Mouse (Mus musculus): Measurements from ENCODE around the gene Gm10382. TPM values are rescaled to one million over a fixed set of nuclear protein-coding genes. Genes with fewer than 3 reads are reported as not detected.
"Not testable (repeated sequence)": the region's sequence is repeated elsewhere in the genome, so short reads cannot be mapped to it uniquely, and the experiment has no call there.

Gene Gm10382
- polyA plus RNA-seq, 1 experiment from 2014 or later: 0.35 TPM

DNA sequence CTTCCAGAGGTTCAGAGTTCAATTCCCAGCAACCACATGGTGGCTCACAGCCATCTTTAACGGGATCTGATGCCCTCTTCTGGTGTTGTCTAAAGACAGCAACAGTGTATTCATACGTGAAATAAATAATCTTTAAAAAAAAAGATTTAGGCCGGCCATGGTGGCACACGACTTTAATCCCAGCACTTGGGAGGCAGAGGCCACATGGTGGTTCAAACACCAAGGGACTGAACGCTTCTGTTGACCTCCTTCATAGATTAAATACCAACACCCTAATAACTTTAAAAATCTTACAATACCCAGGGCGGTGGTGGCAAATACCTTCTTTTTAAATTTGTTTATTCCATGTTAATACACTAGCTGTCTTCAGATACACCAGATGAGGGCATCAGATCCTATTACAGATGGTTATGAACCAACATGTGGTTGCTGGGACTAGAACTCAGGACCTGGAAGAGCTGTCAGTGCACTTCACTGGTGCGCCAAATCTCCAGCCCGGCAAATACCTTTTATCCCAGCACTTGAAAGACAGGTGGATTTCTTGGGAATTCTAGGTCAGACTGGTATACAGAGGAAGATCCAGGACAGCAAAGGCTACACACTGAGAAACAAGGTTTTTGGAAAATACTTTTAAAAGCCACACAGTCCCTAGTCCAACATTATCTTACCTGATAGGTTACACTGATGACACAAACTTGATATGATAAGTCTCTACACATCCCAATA, 3.7 kb upstream of the Gm10382 start:
- Histone ChIP-seq H3K4me2 (no peak overlapping the region; the same call in 1 of the 2 replicates), H3K4me3 (replicated peaks) (no peak overlapping the region), H3K27ac (replicated peaks) (no peak overlapping the region), H3K9me3 (replicated peaks) (no peaks in the 10 kb centered on the region), H3K4me1 (replicated peaks) (peaks cover 29% of the 10 kb centered on the region), H3K27me3 (no peaks in the 10 kb centered on the region), H3K9ac (no peak overlapping the region), H3K36me3 (replicated peaks) (peaks cover 37% of the 10 kb centered on the region)
- WGBS (ENCODE audit: insufficient replicate concordance): 68% methylated on average over 8 of the region's 8 CpGs
- ATAC-seq (ENCODE audit: insufficient read depth): no peak

DNA sequence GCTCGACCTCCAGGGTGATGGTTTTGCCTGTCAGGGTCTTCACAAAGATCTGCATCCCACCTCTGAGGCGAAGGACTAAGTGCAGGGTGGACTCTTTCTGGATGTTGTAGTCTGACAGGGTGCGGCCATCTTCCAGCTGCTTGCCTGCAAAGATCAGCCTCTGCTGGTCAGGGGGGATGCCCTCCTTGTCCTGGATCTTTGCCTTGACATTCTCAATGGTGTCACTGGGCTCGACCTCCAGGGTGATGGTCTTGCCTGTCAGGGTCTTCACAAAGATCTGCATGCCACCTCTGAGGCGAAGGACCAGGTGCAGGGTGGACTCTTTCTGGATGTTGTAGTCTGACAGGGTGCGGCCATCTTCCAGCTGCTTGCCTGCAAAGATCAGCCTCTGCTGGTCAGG, 1.8 kb upstream of the Gm10382 start:
- not testable (repeated sequence) for ATAC-seq (ENCODE audit: insufficient read depth); H3K9ac ChIP-seq; H3K4me3 ChIP-seq (replicated peaks); H3K27ac ChIP-seq (replicated peaks); H3K9me3 ChIP-seq (replicated peaks); H3K27me3 ChIP-seq; H3K4me2 ChIP-seq
- peaks cover 48% of the 10 kb centered on the region for H3K4me1 ChIP-seq (replicated peaks)
- H3K36me3 ChIP-seq (replicated peaks): peaks cover 37% of the 10 kb centered on the region
- WGBS (ENCODE audit: insufficient replicate concordance): 83% methylated on average over 5 of the region's 6 CpGs

DNA sequence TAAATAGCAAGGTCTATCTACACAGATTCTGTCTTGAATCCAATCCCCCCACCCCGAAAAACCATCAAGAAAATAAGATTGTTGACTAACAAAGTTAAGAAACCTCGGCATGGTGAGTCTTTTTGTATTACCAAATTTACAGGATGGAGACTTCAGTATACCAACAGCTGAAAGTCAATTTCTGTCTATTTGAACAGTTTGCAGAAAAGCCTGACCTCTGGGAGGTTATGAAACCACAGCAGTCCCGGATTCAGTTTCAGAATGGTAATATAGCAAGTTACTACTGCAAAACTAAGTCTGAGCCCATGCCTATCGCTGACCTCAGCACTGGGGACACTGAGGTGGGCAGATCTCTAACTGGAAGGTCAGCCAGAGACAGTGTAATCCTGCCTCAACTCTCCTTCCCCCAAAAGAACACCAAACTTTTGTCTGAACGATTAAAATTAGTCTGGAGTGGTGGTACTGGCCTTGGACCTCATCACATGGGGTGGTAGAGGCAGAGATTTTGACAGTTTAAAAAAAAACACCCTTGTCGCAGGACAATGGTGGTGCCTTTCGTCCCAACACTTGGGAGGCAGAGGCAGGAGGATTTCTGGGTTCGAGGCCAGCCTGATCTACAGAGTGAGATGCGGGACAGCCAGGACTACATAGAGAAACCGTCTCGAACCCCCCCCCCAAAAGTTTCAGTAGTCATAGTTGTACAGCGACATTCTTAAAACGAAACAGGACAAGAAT, 597 bp upstream of the Gm10382 start:
- Histone ChIP-seq H3K9me3 (replicated peaks) (no peaks in the 10 kb centered on the region), H3K9ac (peak overlapping the region; percentile 99), H3K4me1 (replicated peaks) (peaks cover 52% of the 10 kb centered on the region), H3K36me3 (replicated peaks) (peaks cover 36% of the 10 kb centered on the region), H3K4me2 (peak overlapping the region; percentile 72), H3K27me3 (no peaks in the 10 kb centered on the region), H3K4me3 (replicated peaks) (peak overlapping the region; percentile 97), H3K27ac (replicated peaks) (peak overlapping the region; percentile 97)
- no peak for ATAC-seq (ENCODE audit: insufficient read depth)
- 15% methylated on average over 13 of the region's 13 CpGs for WGBS (ENCODE audit: insufficient replicate concordance)

DNA sequence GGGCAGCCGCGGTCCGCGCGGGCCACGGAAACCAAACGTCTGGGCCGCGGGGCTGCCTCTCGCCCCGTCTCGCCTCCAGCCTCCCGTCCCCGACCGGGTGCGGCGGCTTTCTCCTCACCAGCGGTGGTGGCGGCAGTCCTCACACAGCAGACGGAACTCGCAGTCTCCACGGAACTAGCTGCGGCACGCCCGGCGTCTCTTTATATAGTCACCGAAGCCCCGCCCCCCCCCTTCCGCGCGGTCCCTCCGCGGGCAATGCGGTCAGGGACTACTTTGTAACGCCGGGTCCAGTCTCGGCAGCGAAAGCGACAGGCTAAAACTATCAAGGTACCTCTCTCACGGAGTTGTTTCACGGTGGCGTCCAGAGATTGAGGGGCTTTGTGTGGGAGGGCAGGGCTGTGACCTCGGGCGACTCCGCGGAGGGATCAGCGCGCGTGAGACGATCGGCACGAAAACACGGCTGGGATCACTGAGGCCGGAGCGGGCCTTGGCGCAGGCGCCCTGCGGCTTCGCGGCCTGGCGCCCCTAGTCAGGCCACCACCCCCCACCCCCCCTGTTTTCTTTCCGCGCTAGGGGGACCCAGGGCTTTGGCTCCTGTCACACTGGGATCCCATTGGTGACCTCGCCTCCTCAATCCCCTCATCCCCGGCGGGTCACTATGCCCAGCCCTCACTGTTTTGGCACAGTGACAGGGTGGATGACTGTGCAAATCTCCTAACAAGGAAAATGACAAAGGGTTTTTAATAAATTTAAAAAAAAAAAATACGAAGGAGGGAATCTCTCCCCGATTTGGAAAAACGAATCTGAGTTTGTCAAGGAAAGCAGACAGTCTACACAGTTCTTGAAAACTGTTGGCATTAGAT, 688 bp downstream of the Gm10382 start, which contains the start of gene Ubc:
Gene Ubc, minus strand, starts transcription at position 624 of the 863 bp plus-strand sequence.
- Histone ChIP-seq H3K27me3 (no peaks in the 10 kb centered on the region), H3K4me2 (peak within 1 kb of the TSS; percentile 72), H3K4me3 (replicated peaks) (peak within 1 kb of the TSS; percentile 97), H3K27ac (replicated peaks) (peak within 1 kb of the TSS; percentile 97), H3K36me3 (replicated peaks) (peaks cover 24% of the 10 kb centered on the region), H3K9me3 (replicated peaks) (no peaks in the 10 kb centered on the region), H3K4me1 (replicated peaks) (peaks cover 57% of the 10 kb centered on the region), H3K9ac (peak within 1 kb of the TSS; percentile 99)
- ATAC-seq (ENCODE audit: insufficient read depth): peak; percentile 61
- WGBS (ENCODE audit: insufficient replicate concordance): under 1% methylated on average over 69 of the region's 69 CpGs

- Histone ChIP-seq H3K27me3 (no peaks in the 10 kb centered on the region), H3K4me2 (no peak overlapping the region), H3K4me1 (replicated peaks) (peaks cover 55% of the 10 kb centered on the region), H3K9me3 (replicated peaks) (no peaks in the 10 kb centered on the region), H3K4me3 (replicated peaks) (no peak overlapping the region), H3K36me3 (replicated peaks) (peaks cover 12% of the 10 kb centered on the region), H3K9ac (no peak overlapping the region), H3K27ac (replicated peaks) (peak overlapping the region; percentile 97)
- 85% methylated on average over 3 of the region's 3 CpGs for WGBS (ENCODE audit: insufficient replicate concordance)
- ATAC-seq (ENCODE audit: insufficient read depth): no peak
These were observed 1.9 kb downstream of the Gm10382 start for GRCm38 (mm10) chr5:125390906-125391477.

GRCm38 (mm10) chr5:125391609-125392008, 2.5 kb downstream of the Gm10382 start:
- H3K4me2 ChIP-seq: no peak overlapping the region
- no peaks in the 10 kb centered on the region for H3K9me3 ChIP-seq (replicated peaks)
- peaks cover 55% of the 10 kb centered on the region for H3K4me1 ChIP-seq (replicated peaks)
- no peak overlapping the region for H3K9ac ChIP-seq
- peak overlapping the region; percentile 97 for H3K27ac ChIP-seq (replicated peaks)
- peaks cover 5% of the 10 kb centered on the region; the same call in 1 of the 2 replicates for H3K27me3 ChIP-seq
- 60% methylated on average over 5 of the region's 5 CpGs for WGBS (ENCODE audit: insufficient replicate concordance)
- no peak for ATAC-seq (ENCODE audit: insufficient read depth)
- peaks cover 11% of the 10 kb centered on the region for H3K36me3 ChIP-seq (replicated peaks)
- H3K4me3 ChIP-seq (replicated peaks): no peak overlapping the region

DNA sequence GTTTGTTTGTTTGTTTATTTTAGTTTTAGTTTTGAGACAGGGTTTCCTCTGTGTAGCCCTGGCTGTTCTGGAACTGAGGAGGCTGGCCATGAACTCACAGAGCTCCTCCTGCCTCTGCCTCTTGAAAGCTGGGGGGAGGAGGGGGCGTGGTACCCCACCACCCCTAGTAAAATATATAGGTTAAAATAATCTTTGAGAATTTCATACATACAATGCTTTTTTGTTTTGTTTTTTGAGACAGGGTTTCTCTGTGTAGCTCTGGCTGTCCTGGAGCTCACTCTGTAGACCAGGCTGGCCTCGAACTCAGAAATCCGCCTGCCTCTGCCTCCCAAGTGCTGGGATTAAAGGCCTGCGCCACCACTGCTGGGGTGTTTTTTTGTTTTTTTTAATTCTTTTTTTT, 3.1 kb downstream of the Gm10382 start:
- H3K4me3 ChIP-seq (replicated peaks); H3K9ac ChIP-seq; ATAC-seq (ENCODE audit: insufficient read depth); H3K36me3 ChIP-seq (replicated peaks); H3K9me3 ChIP-seq (replicated peaks): not testable (repeated sequence)
- Histone ChIP-seq H3K27ac (replicated peaks) (peak overlapping the region; percentile 97), H3K4me1 (replicated peaks) (peaks cover 55% of the 10 kb centered on the region), H3K4me2 (0 out of 2 replicates have a peak overlapping the region, but pooled peaks have one; percentile 75), H3K27me3 (peaks cover 11% of the 10 kb centered on the region)
- WGBS (ENCODE audit: insufficient replicate concordance): 80% methylated on average over 4 of the region's 4 CpGs

DNA sequence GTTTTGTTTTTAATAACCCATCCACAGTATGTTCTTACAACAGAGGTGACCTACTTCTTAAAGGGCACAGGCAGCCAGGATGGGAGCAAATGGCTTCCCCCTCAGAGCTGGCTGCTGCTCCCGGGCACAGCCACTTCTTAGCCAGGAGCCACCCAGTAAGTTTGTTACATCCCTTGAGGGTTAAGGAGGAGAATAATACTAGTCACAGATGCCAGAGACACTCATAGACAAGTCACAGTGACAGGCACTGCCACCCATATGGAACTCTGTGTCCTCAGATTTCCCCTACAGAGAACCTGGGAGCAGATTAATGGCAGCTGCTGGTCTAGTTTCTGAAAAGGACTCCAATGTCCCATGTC, 3.5 kb downstream of the Gm10382 start:
- Histone ChIP-seq H3K4me3 (replicated peaks) (peak overlapping the region; percentile 63), H3K27ac (replicated peaks) (peak overlapping the region; percentile 97), H3K9me3 (replicated peaks) (no peaks in the 10 kb centered on the region), H3K4me2 (peak overlapping the region; percentile 75), H3K36me3 (replicated peaks) (peaks cover 8% of the 10 kb centered on the region), H3K4me1 (replicated peaks) (peaks cover 55% of the 10 kb centered on the region), H3K27me3 (peaks cover 11% of the 10 kb centered on the region), H3K9ac (peak overlapping the region; percentile 39)
- WGBS (ENCODE audit: insufficient replicate concordance): 34% methylated on average over 1 of the region's 1 CpGs
- ATAC-seq (ENCODE audit: insufficient read depth): peak; percentile 3

- H3K27me3 ChIP-seq: peaks cover 11% of the 10 kb centered on the region
- H3K36me3 ChIP-seq (replicated peaks): peaks cover 6% of the 10 kb centered on the region
- H3K4me3 ChIP-seq (replicated peaks): peak overlapping the region; percentile 63
- H3K9me3 ChIP-seq (replicated peaks): no peaks in the 10 kb centered on the region
- peak overlapping the region; percentile 62 for H3K9ac ChIP-seq
- peak overlapping the region; percentile 97 for H3K27ac ChIP-seq (replicated peaks)
- peak; percentile 86 for ATAC-seq (ENCODE audit: insufficient read depth)
- H3K4me1 ChIP-seq (replicated peaks): peaks cover 53% of the 10 kb centered on the region
- H3K4me2 ChIP-seq: peak overlapping the region; percentile 75
- WGBS (ENCODE audit: insufficient replicate concordance): 0% methylated on average over 20 of the region's 20 CpGs
These were observed 4.0 kb downstream of the Gm10382 start for GRCm38 (mm10) chr5:125392977-125393621.
